Mouse (Mus musculus): ENCODE data around the gene Bex2. TPM values are rescaled to one million over a fixed set of nuclear protein-coding genes. Genes with fewer than 3 reads are reported as not detected.
"Not testable (repeated sequence)": the region's sequence is repeated elsewhere in the genome, so short reads cannot be mapped to it uniquely, and the experiment has no call there.

The Bex2 gene
- polyA plus RNA-seq, 1 experiment, result 0.12 TPM

DNA sequence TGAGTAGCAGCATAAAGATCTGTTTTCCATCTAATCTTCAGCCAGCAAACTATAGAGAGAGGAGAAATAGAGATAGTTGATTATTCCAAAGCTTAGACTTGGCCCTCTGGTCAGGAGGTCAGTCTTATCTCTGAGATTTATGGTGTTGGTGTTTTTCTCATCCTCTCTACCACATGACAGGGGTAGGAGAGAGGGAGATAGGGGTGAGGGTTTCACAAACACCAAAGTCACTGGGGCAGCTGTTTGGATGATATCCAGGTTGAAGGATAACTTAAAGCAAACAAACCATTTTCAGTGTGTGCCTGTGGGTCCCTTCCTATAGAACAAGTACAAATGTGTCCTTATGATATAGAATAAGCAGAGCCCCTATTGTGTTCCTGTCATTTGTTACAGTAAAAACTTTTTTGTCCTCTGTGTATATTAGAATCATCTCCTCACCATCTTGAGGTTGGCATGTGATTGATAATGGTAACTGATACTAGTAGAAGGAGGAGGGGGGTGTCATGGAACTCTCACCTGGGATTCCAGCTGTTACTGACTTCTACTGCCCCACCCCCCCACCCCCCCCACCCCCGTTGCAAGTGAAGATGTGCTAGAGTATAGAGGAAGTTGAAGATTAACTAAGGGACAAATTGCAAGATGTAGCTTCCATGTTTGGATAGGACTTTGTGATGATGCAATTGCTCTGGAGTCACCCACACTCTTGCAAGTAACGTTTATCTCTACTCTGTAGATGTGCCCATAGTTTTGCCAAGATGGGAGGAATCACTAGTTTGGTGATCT, 24.7 kb upstream of the Bex2 start:
- no peaks in the 10 kb centered on the region for H3K36me3 ChIP-seq (ENCODE audit: control insufficient read depth, insufficient read depth, low read length)
- no peak overlapping the region for H3K4me3 ChIP-seq (ENCODE audit: extremely low read depth, insufficient read depth, insufficient read length)
- no peak for TF ChIP-seq CTCF (IDR thresholded peaks at IDR 0.05; ENCODE audit: extremely low read depth, insufficient read depth, insufficient read length, insufficient replicate concordance)
- no peak for TF ChIP-seq POLR2A (IDR thresholded peaks at IDR 0.05; ENCODE audit: low read depth, low read length)
- 25% methylated on average over 2 of the region's 2 CpGs for WGBS
- no peaks in the 10 kb centered on the region for H3K27me3 ChIP-seq (ENCODE audit: control insufficient read depth, insufficient read depth, low read length)
- DNase-seq (ENCODE audit: low read depth in 1 of 2, low spot score in 2 of 2), result no peak
- no peaks in the 10 kb centered on the region for H3K4me1 ChIP-seq (ENCODE audit: control insufficient read depth, insufficient read depth, insufficient read length)
- H3K27ac ChIP-seq (ENCODE audit: insufficient read depth, low read length), result no peak overlapping the region

- TF ChIP-seq CTCF (IDR thresholded peaks at IDR 0.05; ENCODE audit: extremely low read depth, insufficient read depth, insufficient read length, insufficient replicate concordance) (no peak), POLR2A (IDR thresholded peaks at IDR 0.05; ENCODE audit: low read depth, low read length) (no peak)
- no peaks in the 10 kb centered on the region for H3K4me1 ChIP-seq (ENCODE audit: control insufficient read depth, insufficient read depth, insufficient read length)
- H3K27me3 ChIP-seq (ENCODE audit: control insufficient read depth, insufficient read depth, low read length), result no peaks in the 10 kb centered on the region
- no peaks in the 10 kb centered on the region for H3K36me3 ChIP-seq (ENCODE audit: control insufficient read depth, insufficient read depth, low read length)
- no peak within 1 kb of the TSS for H3K27ac ChIP-seq (ENCODE audit: insufficient read depth, low read length)
- H3K4me3 ChIP-seq (ENCODE audit: extremely low read depth, insufficient read depth, insufficient read length), result no peak within 1 kb of the TSS
- DNase-seq (ENCODE audit: low read depth in 1 of 2, low spot score in 2 of 2), result no peak
- WGBS, result 76% methylated on average over 9 of the region's 9 CpGs
These were observed 17.1 kb upstream of the Bex2 start, which contains the start of gene Nxf3 for GRCm38 (mm10) chrX:136085155-136085554. Nxf3 (minus strand) TSS chrX:136085255.

DNA sequence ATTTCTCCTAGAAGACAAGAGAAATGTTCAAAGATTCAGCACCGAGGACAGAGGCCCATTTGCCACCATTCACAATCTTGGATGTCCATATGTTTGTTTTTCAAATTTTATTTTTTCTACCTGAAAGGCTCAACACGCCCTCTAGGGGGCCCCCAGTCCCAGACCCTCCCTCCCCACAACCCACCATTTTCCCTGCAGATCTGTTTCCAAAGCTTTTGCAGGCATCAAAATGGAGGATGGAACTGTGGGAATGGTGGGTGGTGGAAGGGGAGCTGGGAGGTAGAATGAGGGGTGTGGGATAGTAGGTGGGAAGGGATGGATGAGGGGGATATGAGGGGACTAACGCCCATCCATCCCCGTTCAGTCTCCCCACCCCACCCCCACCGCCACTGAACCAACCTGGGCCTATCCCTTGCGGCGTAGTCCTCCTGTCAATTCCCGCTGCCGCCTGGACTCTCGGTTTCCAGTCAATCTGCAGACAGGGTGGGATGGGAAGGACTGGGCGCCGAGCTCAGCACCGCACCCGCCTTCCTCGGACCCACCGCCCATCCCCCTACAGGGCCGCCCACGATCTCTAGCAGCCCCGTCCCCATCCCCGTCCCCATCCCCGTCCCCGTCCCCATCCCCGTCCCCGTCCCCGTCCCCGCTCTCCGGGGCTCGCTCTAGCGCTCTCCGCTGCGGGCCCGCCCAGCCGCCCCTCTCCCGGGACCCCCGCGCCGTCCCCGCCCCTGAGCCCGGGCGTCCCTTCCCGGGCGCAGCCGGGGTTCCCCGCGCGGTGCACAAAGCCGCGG, 640 bp downstream of the Bex2 start:
- not testable (repeated sequence) for H3K27ac ChIP-seq (ENCODE audit: insufficient read depth, low read length); H3K4me1 ChIP-seq (ENCODE audit: control insufficient read depth, insufficient read depth, insufficient read length); DNase-seq (ENCODE audit: low read depth in 1 of 2, low spot score in 2 of 2); H3K4me3 ChIP-seq (ENCODE audit: extremely low read depth, insufficient read depth, insufficient read length); H3K36me3 ChIP-seq (ENCODE audit: control insufficient read depth, insufficient read depth, low read length); H3K27me3 ChIP-seq (ENCODE audit: control insufficient read depth, insufficient read depth, low read length)
- 31% methylated on average over 22 of the region's 48 CpGs for WGBS

DNA sequence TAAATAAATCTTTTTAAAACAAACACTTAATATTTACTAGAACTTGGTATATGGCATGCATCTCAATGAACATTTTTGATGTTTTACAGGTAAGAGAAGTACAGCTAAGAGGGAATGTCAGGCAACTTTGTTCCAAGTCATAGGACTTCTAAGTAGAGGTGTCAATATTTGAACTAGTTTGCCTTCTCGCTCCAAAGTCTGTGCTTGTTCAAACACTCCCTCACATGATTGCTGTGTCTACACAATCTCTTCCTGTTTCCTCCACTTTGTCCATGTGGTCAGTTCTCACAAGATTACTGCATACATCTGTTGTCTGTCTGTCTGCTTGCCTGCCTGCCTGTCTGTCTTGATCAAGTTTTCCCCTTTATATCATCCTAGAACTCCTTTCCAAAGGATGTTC, 7.3 kb downstream of the Bex2 start:
- no peak for DNase-seq (ENCODE audit: low read depth in 1 of 2, low spot score in 2 of 2)
- TF ChIP-seq POLR2A (IDR thresholded peaks at IDR 0.05; ENCODE audit: low read depth, low read length) (no peak), CTCF (IDR thresholded peaks at IDR 0.05; ENCODE audit: extremely low read depth, insufficient read depth, insufficient read length, insufficient replicate concordance) (no peak)
- Histone ChIP-seq H3K36me3 (ENCODE audit: control insufficient read depth, insufficient read depth, low read length) (no peaks in the 10 kb centered on the region), H3K27me3 (ENCODE audit: control insufficient read depth, insufficient read depth, low read length) (no peaks in the 10 kb centered on the region), H3K4me1 (ENCODE audit: control insufficient read depth, insufficient read depth, insufficient read length) (no peaks in the 10 kb centered on the region), H3K4me3 (ENCODE audit: extremely low read depth, insufficient read depth, insufficient read length) (no peak overlapping the region), H3K27ac (ENCODE audit: insufficient read depth, low read length) (no peak overlapping the region)
- 70% methylated on average over 1 of the region's 1 CpGs for WGBS

DNA sequence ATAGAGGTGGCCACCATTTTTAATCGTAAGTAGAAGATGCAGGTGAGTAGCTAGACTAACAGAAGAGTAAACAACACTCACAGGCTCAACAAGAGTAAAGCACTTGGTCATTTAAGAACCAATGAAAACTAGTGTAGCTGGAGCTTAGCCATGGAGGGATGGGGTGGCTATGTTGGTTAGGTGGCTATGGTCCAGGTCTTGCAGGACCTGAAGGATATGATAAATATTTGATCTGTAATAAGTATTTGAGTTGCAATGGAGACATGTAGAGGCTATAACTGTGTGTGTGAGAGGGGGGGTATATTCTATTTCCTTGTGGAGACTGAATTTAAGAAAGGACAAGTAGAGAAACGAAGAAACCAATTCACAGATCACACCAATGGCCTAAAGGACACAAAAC, 16.8 kb downstream of the Bex2 start:
- Histone ChIP-seq H3K4me3 (ENCODE audit: extremely low read depth, insufficient read depth, insufficient read length) (no peak overlapping the region), H3K36me3 (ENCODE audit: control insufficient read depth, insufficient read depth, low read length) (no peaks in the 10 kb centered on the region), H3K4me1 (ENCODE audit: control insufficient read depth, insufficient read depth, insufficient read length) (no peaks in the 10 kb centered on the region), H3K27me3 (ENCODE audit: control insufficient read depth, insufficient read depth, low read length) (no peaks in the 10 kb centered on the region), H3K27ac (ENCODE audit: insufficient read depth, low read length) (no peak overlapping the region)
- TF ChIP-seq POLR2A (IDR thresholded peaks at IDR 0.05; ENCODE audit: low read depth, low read length), result no peak
- no peak for TF ChIP-seq CTCF (IDR thresholded peaks at IDR 0.05; ENCODE audit: extremely low read depth, insufficient read depth, insufficient read length, insufficient replicate concordance)
- no peak for DNase-seq (ENCODE audit: low read depth in 1 of 2, low spot score in 2 of 2)
- WGBS, result 72% methylated on average over 2 of the region's 2 CpGs

DNA sequence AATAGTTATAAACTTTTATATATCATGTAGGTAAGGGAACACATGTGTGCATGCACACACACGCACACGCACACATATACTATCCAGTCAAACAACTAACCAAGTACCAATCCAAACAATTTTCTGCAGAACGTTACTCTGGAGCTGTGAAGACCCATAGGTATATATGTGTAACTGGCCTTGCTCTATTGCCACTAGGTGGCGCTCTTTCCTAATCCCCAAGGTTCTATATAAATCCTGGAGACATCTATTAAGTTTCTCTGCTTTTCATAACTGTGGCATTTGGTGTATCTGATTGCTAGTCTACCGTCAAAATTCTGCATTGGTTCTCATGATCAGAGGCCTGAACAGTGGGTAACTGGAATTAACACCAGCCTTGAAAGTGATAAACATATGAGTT, 20.5 kb downstream of the Bex2 start:
- H3K36me3 ChIP-seq (ENCODE audit: control insufficient read depth, insufficient read depth, low read length), result no peaks in the 10 kb centered on the region
- peak; percentile 4 for DNase-seq (ENCODE audit: low read depth in 1 of 2, low spot score in 2 of 2)
- no peak overlapping the region for H3K27ac ChIP-seq (ENCODE audit: insufficient read depth, low read length)
- no peak overlapping the region for H3K4me3 ChIP-seq (ENCODE audit: extremely low read depth, insufficient read depth, insufficient read length)
- H3K4me1 ChIP-seq (ENCODE audit: control insufficient read depth, insufficient read depth, insufficient read length), result no peaks in the 10 kb centered on the region
- H3K27me3 ChIP-seq (ENCODE audit: control insufficient read depth, insufficient read depth, low read length), result no peaks in the 10 kb centered on the region
- 24% methylated on average over 5 of the region's 5 CpGs for WGBS
- TF ChIP-seq POLR2A (IDR thresholded peaks at IDR 0.05; ENCODE audit: low read depth, low read length) (no peak), CTCF (IDR thresholded peaks at IDR 0.05; ENCODE audit: extremely low read depth, insufficient read depth, insufficient read length, insufficient replicate concordance) (no peak)

DNA sequence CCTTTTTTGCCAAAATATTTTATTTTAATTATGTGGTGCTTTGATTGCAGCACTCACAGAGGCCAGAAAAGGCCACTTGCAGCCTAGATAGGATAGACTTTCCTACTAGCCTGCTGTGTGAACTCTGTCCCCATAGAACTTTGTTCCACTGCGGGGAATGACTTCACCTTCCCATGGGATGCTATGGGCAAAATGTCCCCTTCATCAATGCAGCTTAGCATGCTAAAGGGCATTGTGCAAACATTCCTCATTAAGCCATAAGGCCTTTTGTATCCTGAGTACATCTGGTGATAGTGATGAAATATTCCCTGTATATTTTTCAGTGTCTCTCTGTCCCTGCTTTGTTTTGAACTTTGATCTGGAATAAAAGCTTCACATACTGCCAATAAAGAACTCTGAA, 24.3 kb downstream of the Bex2 start:
- no peaks in the 10 kb centered on the region for H3K36me3 ChIP-seq (ENCODE audit: control insufficient read depth, insufficient read depth, low read length)
- WGBS, result 82% methylated on average over 1 of the region's 1 CpGs

DNA sequence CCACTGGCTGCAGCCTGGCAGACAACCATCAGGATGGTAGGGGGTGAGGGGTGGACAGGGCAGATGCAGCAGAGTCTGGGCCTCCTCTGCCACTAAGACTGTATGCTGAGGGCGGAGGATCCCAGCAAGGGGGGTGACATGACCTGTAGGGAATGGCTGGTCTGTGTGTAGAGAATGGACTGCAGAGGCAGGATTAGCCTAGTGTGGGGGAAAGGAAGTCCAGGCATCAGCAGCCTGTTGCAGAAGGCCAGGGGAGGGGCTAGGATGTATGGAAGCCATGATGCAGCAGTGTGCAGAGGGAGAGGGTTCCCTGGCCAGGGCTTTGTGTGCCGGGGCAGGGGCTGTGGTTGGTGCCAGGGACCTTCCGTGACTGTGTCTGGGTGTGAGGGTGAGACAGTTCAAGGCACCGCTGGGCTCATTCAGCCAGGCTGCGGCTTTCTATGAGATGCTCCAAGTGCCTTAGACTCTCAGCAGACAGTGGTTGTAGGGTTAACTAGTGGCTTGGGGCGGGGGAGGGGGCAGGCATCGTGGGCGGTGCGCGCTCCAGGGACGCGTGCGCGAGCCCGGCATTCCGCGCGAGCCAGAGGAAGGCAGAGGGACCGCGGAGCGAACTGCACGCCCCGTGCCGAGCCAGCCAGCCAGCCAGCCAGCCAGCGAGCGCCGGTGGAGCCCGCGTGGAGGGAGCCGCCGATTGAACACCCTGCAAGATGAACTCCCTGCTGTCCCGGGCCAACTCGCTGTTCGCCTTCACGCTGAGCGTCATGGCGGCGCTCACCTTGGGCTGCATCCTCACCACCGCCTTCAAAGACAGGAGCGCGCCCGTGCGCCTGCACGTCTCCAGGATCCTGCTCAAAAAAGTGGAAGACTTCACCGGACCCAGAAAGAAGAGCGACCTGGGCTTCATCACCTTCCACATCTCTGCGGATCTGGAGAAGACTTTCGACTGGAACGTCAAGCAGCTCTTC, 35.0 kb downstream of the Bex2 start, which contains the start of gene Arxes1:
Gene Arxes1 (plus strand): TSS at position 569 of the 965 bp plus-strand sequence.
- not testable (repeated sequence) for H3K4me1 ChIP-seq (ENCODE audit: control insufficient read depth, insufficient read depth, insufficient read length); DNase-seq (ENCODE audit: low read depth in 1 of 2, low spot score in 2 of 2); H3K4me3 ChIP-seq (ENCODE audit: extremely low read depth, insufficient read depth, insufficient read length); H3K36me3 ChIP-seq (ENCODE audit: control insufficient read depth, insufficient read depth, low read length); H3K27ac ChIP-seq (ENCODE audit: insufficient read depth, low read length); H3K27me3 ChIP-seq (ENCODE audit: control insufficient read depth, insufficient read depth, low read length)
- WGBS, result 21% methylated on average over 23 of the region's 49 CpGs

More for the DNA sequence above, 24.3 kb downstream of the Bex2 start:
- Histone ChIP-seq H3K4me1 (ENCODE audit: control insufficient read depth, insufficient read depth, insufficient read length) (no peaks in the 10 kb centered on the region), H3K27ac (ENCODE audit: insufficient read depth, low read length) (no peak overlapping the region), H3K4me3 (ENCODE audit: extremely low read depth, insufficient read depth, insufficient read length) (no peak overlapping the region), H3K27me3 (ENCODE audit: control insufficient read depth, insufficient read depth, low read length) (no peaks in the 10 kb centered on the region)
- TF ChIP-seq CTCF (IDR thresholded peaks at IDR 0.05; ENCODE audit: extremely low read depth, insufficient read depth, insufficient read length, insufficient replicate concordance) (no peak), POLR2A (IDR thresholded peaks at IDR 0.05; ENCODE audit: low read depth, low read length) (no peak)
- DNase-seq (ENCODE audit: low read depth in 1 of 2, low spot score in 2 of 2), result no peak
